Mouse (Mus musculus) mesoderm, embryonic 11.5 days (tissue): ENCODE measurements around the gene Gm7168.
"Not testable (repeated sequence)": the region's sequence is repeated elsewhere in the genome, so short reads cannot be mapped to it uniquely, and the experiment has no call there.

Source experiments
- DNase-seq: peaks from one replicate; pipeline ENCODE4 v3.0.0-alpha.2; 2012; ENCODE audit warnings: low read depth, low spot score

Gene Gm7168

DNA sequence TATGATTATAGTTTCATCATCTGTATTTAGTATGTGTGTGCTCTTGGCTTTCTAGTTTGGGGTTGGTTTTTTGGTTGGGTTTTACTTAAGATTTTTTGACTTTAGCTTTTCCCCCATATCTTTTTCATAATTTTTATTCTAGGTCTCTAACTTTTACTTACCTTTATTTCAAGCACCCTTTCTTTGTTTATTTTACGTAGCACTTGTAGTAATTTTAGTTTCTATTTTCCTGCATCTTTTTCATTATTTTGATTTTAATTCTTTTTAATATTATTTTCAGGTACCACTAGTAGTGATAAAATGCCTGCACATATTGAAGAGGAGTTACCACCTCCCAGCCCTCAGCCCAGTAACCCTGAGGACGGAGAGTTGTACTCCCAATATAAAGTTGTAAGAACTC lies at the start of gene Gm7168:
Gene Gm7168, plus strand, starts transcription at position 301 of the 400 bp plus-strand sequence.
- not testable (repeated sequence) for DNase-seq

- no peak for DNase-seq
Measured at GRCm38 (mm10) chr17:13898838-13899237, 49.3 kb upstream of the Gm7168 start.

DNA sequence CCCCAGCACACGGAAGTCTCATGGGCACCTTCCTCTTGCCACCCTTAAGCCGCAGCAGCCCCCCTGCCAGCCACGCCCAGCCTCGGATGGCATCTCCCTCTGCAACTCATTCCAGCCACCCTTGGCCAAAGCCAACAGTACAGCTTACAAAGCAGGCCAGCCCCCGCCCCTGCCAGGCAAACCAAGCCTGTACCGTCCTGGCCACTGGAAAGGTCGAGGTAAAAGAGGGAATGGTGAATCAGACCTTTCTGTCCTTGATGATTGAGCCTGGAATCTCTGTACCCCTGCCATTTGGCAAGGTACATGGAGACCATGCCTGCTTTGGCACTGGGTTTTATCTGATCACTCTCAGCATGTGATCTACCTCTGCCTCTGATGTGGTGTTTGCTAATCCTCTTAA lies 48.9 kb upstream of the Gm7168 start:
- no peak for DNase-seq

DNA sequence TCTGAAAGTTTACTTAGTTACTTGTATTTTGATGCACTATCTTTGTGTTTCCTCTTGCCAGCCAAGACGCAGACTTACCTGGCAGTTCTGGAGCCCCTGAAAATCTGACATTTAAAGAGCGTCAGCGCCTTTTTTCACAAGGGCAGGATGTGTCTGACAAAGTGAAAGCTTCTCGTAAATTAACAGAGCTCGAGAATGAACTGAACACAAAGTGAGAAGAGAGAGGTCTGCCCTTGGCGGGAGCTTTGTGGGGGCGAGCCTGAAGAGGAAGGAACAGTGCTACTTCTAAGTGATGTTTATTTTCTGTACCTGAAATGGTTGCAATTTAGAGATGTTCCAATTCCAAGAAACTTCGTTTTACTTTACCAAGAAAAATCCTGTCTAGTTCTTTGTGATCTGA lies 44.4 kb upstream of the Gm7168 start:
- no peak for DNase-seq

DNA sequence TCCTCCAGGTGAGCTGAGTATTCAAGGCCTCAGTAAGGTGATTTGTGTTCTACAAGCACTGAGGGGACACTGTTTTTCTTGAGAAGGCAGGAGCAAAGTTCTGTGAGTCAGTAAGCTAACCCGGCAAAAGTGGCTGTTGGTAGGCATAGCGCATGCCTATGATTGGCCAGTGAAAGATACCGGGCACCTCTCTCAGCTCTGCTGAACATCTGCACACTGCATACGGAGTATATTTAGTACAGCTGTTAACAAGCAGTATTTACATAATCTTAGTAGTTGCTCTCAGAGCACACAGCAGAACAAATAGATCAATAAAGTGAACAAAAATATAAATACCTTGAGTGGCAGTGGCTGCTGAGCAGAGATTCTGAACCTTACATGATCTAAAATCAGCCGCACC lies 41.1 kb upstream of the Gm7168 start:
- no peak for DNase-seq

- DNase-seq, result no peak
Measured at GRCm38 (mm10) chr17:13907681-13908080, 40.5 kb upstream of the Gm7168 start.

- no peak for DNase-seq
Measured at GRCm38 (mm10) chr17:13913951-13914350, 34.2 kb upstream of the Gm7168 start.

DNA sequence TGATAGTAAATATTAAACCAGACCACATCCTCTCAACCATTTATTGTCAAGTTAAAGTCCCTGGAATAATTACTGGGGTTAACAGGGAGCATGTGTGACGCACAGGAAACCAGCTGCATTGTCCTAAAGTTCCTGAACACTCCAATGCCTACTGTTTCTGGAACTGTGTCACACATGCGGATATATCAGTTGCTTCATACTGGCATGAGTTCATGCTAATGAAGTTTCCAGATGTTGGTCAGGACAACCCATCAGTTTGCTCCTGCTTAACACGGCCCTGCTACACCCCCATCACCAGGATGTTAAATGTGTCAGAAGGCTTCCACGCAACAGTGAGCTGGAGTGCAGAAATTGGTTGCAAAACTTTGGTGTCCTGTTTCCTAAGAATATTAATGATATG lies 33.6 kb upstream of the Gm7168 start:
- DNase-seq, result peak; percentile 42

GRCm38 (mm10) chr17:13920771-13921170 lies 27.4 kb upstream of the Gm7168 start:
- peak; percentile 57 for DNase-seq

GRCm38 (mm10) chr17:13923418-13923817 lies 24.8 kb upstream of the Gm7168 start:
- no peak for DNase-seq

DNA sequence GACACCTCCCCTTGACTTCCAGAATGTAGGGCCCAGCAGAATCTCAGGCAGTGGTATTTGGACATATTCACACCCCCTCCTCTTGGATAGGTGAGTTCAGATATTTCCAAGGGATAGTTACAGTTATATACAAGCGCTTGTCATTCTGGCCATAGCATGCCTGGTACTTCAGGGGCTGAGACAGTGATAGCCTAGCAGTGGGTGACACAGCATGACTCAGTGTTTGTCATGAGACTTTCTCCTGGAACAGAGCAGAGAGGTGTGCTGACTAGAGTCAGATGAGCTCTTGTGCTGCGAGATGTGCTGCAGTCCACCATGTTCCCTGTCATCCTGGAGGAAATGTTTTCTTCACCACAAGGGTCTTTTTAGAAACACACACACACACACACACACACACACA lies 23.6 kb upstream of the Gm7168 start:
- no peak for DNase-seq

- DNase-seq, result no peak
Measured at GRCm38 (mm10) chr17:13925931-13926330, 22.2 kb upstream of the Gm7168 start.

DNA sequence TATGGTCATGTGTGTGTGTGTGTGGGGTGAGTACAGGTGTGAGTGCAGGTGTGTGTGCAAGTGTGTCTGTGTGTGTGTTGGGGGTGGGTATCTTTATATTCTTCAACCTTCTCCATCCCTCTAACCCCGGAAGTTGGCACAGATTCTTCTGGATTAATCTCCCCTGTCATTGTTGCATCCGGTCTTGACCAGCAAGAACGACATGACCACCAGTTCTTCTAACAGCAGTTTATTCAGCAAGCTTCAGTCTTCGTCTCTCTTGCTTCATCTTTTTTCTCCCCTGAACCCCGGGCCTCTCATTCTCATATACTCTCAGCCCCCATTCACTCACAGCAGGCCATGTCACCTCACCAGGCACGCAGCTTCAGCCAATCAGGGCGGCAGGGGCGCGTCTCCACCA lies 17.8 kb upstream of the Gm7168 start:
- DNase-seq, result no peak

- DNase-seq, result not testable (repeated sequence)
Measured at GRCm38 (mm10) chr17:13935364-13935763, 12.8 kb upstream of the Gm7168 start.

DNA sequence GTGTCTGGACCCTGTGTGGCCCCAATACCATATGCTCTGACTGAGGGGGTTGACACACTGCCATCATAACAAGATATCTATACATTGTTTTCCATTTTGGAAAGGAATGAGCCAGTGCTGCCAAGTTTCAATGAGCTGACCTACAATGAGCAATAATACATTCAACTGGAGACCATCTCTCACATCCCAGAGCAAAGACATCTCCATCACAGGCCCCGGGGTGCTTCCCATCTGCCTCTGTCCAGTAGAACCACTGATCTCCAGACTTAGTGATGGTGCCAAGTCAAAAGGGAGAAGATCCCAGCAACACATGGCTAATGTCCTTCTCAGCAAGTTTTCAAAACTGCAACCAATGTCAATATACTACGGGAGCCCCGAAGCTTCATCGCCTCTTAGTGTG lies 10.4 kb upstream of the Gm7168 start:
- no peak for DNase-seq

DNA sequence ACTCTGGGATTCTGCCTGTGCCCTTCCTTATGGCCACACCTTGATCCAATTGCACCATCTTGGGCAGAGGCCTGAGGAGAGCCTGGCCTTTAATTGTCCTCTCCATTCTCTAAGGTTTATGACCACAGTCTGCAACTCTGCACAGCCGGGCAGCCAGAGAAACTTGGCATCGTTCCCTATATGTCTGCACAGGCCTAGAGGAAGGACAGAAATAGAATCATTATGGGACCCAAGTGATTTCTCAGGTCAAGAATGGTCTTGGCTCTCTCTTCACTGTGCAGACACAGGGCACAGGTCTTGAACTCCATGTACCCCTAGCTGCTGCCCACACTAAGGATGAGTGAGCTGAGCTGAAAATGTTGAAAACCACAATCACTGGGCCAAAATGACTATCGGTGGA lies 9.5 kb upstream of the Gm7168 start:
- DNase-seq, result no peak

DNA sequence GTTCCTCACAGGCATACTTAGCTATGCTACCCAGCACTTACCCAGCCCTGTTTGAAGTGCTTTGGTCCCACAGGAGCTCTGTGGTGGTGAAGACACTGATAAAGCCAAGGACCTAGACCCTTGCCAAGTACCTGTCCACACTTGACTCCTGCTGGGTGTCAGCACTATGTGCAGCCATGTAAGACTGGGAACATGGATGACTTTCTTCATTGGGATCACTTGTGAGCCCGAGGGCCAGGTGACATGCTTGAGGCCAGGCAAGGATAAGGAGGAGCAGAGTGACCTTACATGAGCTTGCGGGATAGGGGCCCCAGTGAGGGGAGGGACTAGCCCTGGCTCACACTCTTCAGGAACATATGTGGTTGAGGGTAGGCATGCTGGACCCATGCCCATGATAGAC lies 8.9 kb upstream of the Gm7168 start:
- not testable (repeated sequence) for DNase-seq

DNA sequence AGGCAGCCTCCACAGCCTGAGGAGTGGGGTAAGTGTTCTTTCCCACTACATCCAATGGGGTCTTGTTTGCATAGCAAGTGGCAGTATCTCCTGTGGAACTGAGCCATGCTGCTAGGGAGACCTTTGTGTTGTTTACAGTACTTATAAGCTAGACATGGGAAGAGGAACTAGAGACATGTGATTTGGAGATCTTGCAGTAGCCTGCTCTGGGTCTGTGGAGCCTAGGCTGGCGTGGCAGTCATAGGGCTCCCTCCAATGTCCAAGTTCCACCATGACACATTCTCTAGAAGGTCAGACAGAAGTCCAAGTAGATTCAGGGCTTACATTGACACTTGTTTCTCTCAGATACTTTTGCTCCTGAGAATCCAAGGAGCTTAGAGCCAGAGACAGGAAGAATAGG lies 7.7 kb upstream of the Gm7168 start:
- no peak for DNase-seq

GRCm38 (mm10) chr17:13951570-13951969 lies 3.4 kb downstream of the Gm7168 start:
- DNase-seq, result not testable (repeated sequence)

DNA sequence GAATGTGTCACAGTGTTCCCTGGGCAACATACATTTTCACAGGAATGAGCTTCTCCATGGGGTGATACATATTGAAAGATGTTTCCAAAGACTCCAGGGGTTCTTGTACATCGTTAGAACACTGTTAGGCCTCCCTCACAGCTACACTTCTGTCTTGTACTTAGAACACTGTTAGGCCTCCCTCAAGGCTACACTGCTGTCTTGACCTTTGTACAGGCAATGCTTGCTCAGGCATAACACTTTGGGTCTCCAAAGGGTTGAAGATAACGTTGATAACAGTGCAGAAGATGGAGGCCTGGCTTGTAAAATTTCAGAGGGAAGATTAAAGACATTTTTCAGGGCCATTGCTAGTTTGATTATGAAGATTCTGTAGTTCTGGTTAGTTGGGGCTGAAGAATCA lies 10.0 kb downstream of the Gm7168 start:
- DNase-seq, result not testable (repeated sequence)

DNA sequence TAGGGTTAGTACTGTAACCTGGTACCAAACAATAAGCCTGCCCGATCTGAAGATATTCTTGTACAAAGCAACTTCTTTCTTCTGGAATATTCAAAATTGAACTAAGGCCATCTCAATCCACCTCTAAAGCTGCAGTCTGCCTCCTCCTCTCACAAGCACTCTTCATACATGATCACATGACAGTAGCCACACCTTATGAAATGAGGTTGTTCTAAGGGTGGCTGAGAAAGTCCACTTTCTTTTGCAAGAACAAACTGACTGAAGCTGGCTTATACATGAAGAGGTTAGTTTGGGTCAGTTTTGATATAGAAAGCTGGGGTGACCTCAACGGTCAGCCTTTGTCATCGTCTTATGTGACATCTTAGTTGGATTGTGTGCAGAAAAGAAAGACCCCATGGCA lies 14.1 kb downstream of the Gm7168 start:
- not testable (repeated sequence) for DNase-seq

GRCm38 (mm10) chr17:13965048-13965447 lies 16.9 kb downstream of the Gm7168 start:
- DNase-seq, result not testable (repeated sequence)

DNA sequence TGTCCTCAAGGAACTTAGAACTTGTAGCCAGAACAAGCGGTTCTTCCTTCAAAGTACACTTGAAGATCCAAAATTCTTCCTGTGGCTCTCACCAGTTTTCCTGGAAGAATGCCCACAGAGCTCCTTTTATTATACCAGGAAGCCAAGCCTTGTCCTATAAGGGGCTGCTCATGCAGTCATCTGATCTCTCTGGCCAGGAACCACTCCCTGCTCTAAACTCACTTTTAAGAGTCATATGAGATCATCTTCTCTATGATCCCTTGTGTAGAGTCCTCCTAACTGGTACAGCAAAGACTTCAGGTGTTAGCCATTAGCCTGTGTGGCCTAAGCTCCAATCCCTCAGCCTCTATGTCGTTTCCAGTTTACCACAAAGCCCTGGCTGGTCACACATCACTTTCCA lies 21.7 kb downstream of the Gm7168 start:
- DNase-seq, result not testable (repeated sequence)

- not testable (repeated sequence) for DNase-seq
Measured at GRCm38 (mm10) chr17:13970796-13971195, 22.6 kb downstream of the Gm7168 start.
